Mouse (Mus musculus) 416B (cell line): Measurements from ENCODE around the gene Ndc1.
"Not testable (repeated sequence)": the region's sequence is repeated elsewhere in the genome, so short reads cannot be mapped to it uniquely, and the experiment has no call there.

ENCODE experiments used
- DNase-seq: peaks from one replicate; pipeline ENCODE4 v3.0.0; 2011; ENCODE audit warnings: low read depth

The Ndc1 gene

DNA sequence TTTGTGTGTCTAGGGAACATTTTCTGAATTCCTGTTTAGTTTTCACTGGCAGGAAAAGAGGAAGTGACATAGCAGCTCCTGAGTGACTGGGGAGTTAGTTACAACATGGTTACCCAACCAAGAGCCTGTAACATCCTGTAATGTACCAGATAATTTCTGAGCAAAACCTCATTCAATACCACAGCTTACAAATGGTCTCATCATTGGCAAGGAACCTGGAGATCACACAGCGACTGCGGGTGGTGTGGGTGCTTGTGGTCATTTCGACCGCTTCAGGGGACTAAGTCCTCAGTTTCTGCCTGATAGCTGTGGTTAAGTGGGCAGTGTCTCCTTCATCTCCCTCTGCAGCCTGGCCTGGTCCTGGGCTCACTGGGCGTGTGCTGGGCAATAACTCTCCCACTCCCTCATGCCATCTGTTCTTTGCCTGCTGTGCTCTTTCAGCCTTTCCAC, 3.4 kb upstream of the Ndc1 start:
- DNase-seq: peak; percentile 97

DNA sequence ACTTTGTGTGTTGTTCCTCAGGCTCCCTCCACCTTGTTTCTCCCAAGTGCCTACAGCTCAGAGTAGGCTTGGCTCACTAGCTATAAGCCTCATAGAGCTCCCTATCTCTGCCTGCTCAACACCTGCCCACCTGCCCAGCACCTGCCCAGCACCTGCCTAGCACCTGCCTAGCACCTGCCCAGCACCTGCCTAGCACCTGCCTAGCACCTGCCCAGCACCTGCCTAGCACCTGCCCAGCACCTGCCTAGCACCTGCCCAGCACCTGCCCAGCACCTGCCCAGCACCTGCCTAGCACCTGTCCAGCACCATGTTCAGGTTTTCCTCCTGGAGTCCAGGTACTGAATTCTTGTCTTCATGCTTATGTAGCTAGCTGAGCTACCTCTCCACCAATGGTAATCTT, 1.2 kb upstream of the Ndc1 start:
- not testable (repeated sequence) for DNase-seq

DNA sequence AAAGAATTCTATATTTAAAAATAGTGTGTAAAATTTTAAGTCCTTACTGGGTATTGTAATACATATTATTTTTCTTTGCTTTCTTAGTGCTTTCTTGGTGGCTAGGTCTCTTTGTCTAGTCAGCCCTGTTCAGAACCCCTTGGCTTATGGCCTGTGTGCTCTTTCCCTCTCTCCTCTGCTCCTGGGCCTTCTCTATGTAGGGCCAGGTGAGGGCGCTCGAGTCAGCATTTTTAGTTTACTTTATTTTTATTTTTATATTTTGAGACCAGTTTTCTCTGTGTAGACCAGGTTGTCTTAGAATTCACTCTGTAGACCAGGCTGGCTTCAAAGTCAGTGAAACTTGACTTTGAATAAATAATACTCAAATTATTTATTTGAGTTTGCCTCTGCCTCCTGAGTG, 4.7 kb downstream of the Ndc1 start:
- DNase-seq: no peak

DNA sequence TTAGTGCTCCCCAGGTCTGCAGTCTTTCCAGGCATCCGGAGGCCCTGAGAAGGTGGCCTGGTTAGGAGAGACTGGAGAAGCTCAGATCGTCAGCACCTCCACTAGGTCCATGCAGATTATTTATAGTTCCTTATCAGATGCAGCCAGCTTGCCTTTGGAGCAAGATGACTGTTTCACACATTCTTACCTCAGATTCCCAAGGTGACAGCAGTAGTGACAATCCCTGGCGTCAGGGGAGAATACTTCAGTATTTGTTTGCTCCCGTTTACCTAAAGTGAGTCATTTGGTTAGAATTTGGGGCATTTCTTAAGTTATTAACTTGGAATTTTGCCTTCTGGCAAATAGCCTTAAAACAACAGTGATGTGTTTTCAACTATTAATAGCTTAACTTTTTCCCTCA, 7.1 kb downstream of the Ndc1 start:
- DNase-seq: no peak

DNA sequence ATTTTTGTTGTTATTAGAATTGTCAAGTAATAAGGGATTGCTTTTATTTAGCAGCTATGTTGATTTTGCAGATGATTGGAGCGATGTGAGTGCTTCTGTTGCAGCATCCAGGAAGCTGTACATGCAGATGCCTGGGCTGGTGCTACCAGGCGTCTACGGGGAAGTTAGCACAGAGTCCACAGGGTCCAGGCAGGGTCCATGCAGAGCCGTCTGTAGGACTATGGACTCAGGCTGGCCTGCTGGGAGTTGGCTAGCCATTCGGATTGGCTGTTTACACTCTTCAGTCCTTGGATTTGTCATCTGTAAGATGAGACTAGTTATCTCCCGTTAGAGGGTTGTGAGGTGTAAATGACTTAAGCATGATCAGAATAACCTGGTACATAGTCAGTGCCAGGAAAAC, 11.4 kb downstream of the Ndc1 start:
- no peak for DNase-seq

DNA sequence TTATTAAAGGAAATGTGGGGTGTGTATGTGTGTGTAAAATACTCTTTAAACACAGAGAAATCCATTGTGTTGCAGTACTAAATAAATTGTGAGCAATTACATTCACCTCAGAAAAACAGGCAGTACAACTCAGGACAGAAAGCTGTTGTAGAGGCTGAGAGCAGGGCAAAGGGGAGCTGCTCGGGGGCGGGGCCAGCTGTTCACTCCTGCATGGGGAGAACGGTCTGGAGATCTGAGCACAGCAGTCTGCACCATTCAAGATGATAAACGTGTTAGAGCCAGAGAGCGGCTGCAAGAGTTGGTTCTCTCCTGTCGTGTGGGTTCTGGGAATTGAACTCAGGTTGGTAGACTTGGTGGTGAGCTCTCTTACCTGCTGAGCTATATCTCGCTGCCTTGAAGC, 13.3 kb downstream of the Ndc1 start:
- no peak for DNase-seq

DNA sequence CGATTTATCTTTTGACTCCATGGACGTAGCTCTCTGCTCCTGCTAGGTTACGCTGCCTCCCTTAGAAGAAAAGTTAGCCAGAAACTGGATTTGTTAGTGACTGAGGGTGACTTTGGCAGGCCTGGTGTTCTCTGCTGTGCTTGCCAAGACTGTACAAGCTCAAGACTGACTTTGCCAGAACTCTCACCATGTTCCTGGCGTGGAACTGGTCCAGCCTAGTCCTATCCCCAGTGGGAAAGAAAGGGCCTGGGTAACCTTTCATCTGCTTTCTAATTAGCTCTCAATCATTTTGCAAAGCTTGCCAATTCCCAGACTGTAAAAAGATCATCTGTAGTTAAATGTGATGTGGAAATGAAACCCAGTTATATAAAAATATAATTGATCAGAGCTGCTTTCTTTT, 19.5 kb downstream of the Ndc1 start:
- no peak for DNase-seq

DNA sequence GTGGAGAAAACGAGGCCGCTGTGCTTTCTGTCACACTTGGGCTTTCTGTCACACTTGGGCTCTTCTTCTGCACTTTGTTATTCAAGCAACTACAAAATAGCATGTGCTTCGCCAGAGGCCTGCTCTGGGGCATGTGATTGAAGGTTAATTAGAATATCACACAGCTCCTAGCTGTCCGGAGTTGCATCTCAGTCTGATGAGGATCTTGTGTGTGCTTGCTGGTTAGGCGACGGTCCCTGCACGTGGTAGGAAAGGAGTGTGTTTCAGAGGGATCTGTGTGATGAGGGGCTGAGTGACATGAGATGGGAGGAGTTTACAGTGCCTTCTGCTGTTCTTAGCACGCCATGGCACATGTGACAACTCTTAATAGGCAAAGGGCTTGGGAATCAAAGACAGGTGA, 19.9 kb downstream of the Ndc1 start:
- DNase-seq: no peak

DNA sequence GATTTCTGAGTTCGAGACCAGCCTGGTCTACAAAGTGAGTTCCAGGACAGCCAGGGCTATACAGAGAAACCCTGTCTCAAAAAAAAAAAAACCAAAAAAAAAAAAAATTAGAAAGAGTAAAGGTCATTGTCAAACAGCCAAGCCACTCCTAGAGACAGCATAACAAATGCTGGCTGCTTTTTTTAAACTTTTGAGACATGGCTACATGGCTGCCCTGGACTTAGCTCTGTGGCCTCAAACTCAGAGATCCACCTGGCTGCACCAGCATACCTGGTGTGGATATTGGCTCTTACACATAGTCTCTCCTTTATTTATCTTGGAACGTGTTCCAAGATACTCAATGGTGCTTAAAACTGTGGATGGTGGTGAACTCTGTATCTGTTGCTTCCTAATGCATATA, 20.7 kb downstream of the Ndc1 start:
- no peak for DNase-seq

DNA sequence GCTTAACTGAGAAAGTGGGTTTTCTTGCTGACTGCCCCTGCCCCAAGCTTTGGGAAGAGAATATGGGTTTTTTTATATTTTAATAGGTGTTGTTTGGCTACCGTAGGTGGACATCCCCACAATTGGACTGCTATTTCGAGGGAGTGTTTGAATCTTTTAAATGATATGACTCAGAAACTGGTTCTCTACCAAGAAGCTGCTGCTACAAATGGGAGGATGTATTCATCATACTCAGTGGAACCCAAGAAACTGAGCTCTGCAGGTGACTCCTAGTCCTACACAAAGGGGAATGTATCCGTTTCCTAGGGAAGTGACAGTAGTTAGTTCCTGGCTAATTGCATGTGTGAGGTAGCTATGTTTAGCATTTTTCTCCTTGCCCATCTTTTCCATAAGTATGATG, 21.8 kb downstream of the Ndc1 start:
- no peak for DNase-seq

DNA sequence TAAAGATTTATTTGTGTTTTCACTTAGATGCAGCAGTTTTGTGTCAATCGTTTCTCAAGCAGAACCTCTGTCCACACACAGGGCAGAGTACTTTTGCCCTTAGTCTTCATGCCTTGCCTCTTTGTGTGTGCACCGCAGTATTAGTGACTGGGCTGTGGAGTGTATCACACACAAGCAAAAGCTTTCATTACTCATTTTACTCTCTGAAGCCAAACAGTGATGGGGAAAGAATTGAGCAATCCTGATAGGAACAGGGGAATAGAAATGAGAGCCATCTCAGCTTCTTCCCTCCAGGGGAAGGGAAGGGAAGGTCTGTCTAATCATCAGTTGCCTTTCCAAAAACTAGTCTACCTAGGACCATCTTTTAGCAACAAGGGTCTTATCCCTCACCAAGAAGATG, 26.2 kb downstream of the Ndc1 start:
- no peak for DNase-seq

DNA sequence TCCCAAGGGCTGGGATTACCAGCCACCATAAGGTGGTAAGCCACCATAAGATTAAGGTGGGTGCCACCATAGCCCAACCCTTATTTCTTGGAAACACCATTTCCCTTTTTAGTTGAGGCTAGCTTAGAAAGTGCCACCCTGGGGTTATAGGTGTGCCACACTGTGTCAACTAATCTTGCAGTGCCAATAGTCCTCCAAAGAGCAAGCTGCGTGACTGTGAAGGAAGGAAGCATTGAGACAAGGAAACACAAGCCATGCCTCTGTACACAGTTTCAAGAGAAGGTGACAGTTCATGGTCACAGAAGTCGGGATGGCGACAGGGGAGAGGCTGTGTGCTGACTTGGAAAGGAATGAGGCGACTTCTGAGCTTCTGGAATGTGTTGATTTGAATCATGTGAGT, 52.6 kb downstream of the Ndc1 start:
- DNase-seq: no peak

DNA sequence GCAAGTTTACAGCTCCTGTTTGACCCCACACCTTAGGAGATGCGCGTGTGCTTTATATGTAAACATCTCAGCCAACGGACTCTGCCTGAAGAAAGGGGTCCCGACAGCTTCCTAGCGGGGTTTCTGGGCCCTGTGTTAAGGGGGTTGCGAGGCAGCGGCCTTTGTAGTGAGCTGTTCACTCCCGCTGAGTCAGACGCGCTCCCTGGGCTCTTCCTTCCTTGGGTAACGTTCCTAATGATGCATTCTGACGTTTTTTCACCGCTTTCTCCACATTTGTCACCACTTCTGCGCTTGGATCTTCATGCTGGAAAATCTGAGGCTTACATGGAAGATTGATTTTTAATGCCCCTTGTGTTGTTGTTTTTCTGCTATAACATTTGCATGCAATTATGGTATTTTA, 54.1 kb downstream of the Ndc1 start:
- no peak for DNase-seq

DNA sequence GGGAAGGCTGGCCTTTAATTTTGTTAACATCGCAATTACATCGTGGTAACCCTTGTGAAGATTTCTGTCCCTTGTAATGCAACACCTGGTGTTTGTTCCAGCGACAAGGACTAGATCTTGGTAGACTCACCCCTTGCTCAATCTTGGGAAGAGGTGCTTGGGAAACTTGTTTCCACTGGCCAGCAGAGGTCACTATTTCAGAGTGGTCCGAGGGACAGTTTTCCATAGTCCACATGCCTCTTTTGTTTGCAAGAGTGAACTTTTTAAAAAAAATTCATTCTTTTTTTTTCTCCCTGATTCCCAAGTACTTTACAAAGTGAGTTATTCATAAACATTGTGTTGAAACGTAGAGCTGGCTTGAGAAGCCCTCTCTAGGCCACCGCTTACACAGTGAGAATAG, 54.6 kb downstream of the Ndc1 start:
- peak; percentile 37 for DNase-seq

DNA sequence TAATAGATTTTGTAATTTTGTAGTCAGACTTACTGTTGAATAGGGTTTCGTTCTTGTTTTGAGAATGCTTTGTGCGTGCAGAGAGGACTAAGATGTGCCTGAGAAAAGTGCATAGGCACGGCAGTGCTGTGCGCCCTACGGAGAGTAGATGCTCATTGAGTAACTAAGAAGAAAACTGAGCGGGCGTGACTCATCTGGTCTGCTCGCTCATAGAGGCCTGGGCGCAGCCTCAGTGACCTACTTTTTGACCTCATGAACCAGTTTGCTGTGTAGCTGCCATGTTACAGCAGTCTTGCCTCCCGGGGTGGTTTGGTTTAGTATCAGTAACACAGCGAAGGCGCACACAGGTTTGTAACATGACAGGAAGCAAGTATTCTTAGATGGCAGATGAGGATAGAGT, 58.0 kb downstream of the Ndc1 start:
- DNase-seq: peak; percentile 9

DNA sequence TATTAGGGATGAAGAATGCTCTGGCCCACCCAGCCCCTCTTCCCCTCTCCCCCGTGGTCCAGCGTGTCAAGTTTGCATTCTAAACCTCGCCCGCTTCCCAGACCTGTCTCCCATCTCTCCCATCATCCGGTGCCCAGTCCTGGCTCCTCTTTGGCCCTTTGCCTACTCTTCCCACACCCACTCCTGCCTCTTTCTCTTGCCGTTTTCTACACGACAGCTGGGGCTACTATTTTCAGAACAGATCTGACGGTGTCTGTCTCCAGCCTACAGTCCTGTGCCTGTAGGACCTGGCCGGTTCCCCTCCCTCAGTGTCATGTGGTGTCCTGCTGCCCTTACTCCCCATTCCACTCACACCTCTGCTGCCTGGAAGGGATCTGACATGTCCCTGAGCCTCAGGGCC, 59.0 kb downstream of the Ndc1 start:
- no peak for DNase-seq

DNA sequence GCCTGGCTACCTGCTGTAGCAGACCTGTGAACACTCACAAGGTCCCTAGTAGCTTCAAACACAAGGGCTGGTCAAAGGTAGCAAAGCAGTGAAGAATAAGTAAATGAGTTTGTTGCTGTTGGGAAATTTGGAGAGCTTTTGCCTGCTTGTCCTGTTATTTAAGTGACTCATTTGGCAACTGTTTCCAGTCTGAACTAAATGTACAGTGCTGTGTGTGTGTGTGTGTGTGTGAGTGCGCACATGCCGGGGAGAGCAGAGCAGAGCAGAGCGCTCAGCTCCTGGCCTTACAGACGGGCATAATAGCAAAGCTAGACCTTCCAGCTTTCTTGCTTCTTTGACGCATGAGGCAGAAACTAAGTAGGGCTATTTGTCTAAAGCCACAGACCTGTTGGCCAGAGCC, 65.1 kb downstream of the Ndc1 start:
- peak; percentile 7 for DNase-seq

DNA sequence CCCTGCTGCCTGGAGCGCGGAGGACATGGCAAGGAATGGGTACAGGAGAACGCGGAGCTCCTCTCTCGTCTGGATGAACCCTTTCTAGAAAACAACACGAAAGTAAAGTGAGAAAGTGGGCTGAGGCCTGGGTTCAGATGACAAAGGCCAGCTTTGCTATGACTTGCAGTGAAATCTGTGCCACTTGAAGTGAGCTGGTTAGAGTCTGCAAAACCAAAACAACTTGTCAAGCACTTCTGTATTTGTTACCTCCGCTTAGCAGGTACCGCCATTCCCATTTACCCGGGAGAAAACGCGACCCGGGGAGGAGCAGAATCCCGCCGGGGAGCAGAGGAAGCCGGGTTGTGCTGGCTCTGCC, 66.4 kb downstream of the Ndc1 start:
- DNase-seq: no peak

DNA sequence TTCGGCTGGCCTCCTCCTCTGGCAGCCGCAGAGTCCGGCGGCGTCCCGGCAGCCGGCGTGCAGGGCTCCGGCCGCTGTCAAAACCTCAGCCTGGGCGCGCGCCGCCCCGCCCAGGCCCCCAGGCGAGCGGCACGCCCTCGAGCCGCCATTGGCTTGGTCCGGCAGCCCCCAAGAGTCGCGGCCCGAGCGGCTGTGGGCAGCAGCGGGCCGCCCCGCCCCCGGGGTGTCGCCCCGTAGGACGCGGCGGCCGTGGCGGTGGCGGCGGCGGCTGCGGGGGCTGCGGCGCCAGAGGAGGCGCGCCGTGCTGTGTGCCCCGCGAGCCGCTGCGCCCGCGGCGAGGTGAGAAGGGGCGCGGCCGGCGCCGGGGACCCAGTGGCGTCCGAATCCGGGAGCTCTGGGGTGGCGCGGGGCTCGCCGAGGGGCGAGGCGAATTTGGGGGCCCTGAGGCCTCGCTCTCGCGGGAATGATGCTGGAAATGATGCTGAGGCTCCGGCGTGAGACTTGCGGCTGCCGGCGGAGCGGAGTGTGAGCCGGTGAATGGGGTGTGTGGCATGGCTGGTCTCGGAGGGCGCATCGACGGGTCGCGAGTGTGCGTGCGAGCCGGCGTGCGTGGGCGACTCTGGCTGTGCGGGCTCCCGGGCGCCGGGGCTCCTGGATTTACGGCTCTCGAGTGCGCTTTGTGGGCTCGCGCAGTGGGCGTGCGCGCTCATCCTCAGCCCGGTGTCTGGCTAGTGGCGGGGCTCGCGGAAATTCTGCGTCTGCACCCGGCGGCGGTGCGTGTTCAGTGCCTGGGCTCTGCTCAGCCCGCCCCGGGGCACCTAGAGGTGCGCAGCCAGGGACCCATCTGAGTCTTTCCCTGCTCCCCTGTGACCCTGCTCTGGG, 67.0 kb downstream of the Ndc1 start, which contains the start of gene Glis1:
TSS of gene Glis1 (plus strand) at position 236 of the 882 bp plus-strand sequence.
- no peak for DNase-seq

DNA sequence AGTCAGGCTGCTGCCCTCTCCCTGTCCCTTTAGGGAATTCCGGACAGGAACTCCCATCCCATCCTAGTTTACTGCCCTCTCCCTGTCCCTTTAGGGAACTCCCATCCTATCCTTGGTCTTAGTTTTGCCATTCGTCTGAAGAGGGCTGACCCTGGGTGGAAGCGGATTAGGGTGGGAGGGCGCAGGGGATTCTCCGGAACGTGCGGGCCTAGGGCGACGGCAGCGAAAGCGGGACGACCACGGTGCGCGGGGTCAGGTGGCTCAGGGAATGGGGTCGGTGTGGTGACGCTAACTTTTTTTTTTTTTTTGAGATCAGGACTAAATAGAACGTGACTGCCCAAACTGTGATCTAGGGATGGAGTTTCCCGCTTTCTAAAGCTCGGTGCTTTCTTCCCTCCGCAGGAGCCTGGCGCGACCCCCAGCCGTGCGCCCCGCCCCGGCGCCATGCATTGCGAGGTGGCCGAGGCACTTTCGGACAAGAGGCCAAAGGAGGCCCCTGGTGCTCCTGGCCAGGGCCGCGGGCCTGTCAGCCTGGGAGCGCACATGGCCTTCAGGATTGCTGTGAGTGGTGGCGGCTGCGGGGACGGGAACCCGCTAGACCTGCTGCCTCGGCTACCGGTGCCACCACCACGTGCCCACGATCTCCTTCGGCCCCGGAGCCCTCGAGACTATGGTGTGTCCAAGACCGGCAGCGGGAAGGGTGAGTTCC, 67.8 kb downstream of the Ndc1 start:
- no peak for DNase-seq

DNA sequence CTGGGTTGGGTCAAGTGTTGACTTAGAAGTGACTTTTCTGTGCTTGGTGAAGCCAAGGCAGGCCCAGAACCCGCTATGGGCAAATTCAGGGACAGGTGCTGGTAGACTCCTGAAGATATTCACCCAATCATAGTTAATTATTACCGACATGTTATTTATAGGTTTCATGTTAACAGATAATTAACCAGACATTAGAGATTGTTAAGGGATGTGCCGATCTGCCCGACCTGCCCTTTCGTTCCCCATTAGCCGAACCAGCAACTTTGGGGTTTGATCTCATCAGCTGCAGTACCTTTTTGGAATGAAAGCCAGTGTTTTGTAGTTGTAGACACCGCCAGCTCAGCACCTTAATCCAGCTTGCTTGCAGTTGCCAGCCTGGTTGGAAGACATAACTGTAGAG, 68.9 kb downstream of the Ndc1 start:
- DNase-seq: no peak

DNA sequence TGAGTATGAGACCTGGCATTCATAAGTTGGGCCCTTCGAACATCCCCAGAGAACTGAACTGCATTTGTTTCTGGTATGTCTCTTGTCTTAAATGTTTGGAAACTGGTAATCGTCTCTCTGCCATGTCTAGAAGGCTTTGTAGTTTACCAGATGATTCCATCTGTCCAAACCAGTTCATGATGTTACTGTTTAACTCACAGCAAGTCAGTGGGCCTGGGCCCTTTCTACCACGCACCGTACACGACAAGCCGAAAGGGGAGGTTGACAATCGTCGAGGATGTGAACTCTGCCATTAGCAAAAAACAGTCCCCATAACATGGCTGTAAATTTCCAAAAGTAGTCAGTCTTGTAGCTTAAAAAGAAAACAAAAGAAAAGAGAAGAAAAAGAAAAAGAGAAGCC, 71.2 kb downstream of the Ndc1 start:
- DNase-seq: no peak

DNA sequence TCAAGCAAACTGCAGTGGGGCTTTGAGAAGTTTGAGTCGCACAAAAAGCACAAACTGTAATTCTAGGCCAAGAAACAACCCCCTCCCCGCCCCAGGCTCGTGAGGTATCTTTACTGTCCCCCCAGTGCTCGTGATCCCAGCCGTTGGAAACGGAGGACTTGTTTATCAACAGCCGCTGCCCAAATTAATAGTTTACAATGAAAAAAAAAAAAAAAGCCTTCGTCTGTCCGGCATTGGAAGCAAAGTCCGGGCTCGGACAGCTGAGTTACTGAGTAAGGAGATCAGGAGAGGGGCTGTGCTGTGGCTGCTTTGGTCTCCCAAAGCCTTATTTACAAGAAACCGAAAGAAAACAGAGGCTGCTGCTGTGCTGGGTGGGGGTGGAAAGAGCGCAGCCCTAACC, 72.7 kb downstream of the Ndc1 start:
- DNase-seq: no peak

DNA sequence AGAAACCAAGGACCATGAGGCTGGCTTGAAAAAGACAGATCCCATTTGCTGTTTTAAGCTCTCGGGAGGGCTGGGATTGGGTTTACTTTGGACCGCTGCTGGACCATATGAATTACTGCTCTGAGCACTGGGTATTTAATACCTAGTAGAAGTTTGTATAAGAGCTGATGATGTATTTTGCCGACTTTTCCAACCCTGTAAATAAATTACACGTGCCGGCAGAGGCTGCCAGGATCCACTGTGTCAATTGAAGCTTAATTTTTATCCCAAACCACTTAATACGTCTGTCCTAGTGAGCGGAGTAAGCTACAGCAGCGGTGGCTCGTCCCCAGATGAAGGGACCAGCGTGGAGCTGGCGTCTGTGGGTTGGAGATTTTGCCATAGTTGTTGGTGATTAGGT, 74.7 kb downstream of the Ndc1 start:
- DNase-seq: no peak
